ENCODE assay signal across 13 mouse cellular contexts in genomic region chr2:28616358-28616757, GRCm38 (mm10). TPM values are rescaled to one million over a fixed set of nuclear protein-coding genes. Genes with fewer than 3 reads are reported as not detected.
DNase-seq lines count a peak whose midpoint lies in the region; ATAC-seq and TF ChIP-seq lines count a peak whose summit lies in the region.
"Had no signal": no experiment of that assay in that cellular context is flagged by ENCODE, and none has a peak within 500 bp of the region (broad histone marks: within the 10 kb centered on the region; RNA-seq: fewer than 3 reads in every experiment).

No protein-coding gene starts in this region.

- no peaks in the 10 kb centered on the region for H3K36me3 ChIP-seq in lung, postnatal 0 days (ENCODE audit: insufficient read depth, low read length)
- H3K36me3 ChIP-seq in liver, embryonic 14.5 days (replicated peaks; ENCODE audit: control insufficient read depth, insufficient read depth, low read depth): peaks cover 68% of the 10 kb centered on the region

- WGBS in lung, postnatal 0 days: 37% methylated on average over 5 of the region's 5 CpGs
- 31% methylated on average over 5 of the region's 5 CpGs for WGBS in liver, embryonic 14.5 days (ENCODE audit: insufficient replicate concordance)

- H3K27me3 ChIP-seq in lung, postnatal 0 days (replicated peaks; ENCODE audit: insufficient read depth, low read length): 0 out of 2 replicates have a peak, but pooled peaks cover 5% of the 10 kb centered on the region
- H3K27me3 ChIP-seq in liver, embryonic 14.5 days (ENCODE audit: control insufficient read depth, insufficient read depth, low read length): no peaks in the 10 kb centered on the region

- H3K4me1 ChIP-seq in lung, postnatal 0 days (ENCODE audit: insufficient read depth, low read depth, low read length): no peaks in the 10 kb centered on the region
- H3K4me1 ChIP-seq in liver, embryonic 14.5 days (replicated peaks; ENCODE audit: control insufficient read depth in 2 of 2, insufficient read depth in 2 of 2, low read length in 1 of 2): peaks cover 38 to 51% of the 10 kb centered on the region in 2 experiments

- H3K4me2 ChIP-seq in lung, postnatal 0 days (replicated peaks; ENCODE audit: low read depth, low read length): no peak overlapping the region
- peak overlapping the region; percentile 96 for H3K4me2 ChIP-seq in liver, embryonic 14.5 days (ENCODE audit: low read depth)

- no peak overlapping the region for H3K4me3 ChIP-seq in lung, postnatal 0 days (ENCODE audit: low read depth, low read length)
- peak overlapping the region; percentile 82 to 88 for H3K4me3 ChIP-seq in liver, embryonic 14.5 days (ENCODE audit: insufficient read depth in 1 of 2, low read depth in 2 of 2, low read length in 2 of 2)

- DNase-seq in embryo, embryonic 10.5 days (ENCODE audit: low spot score): peak; percentile 39
- no peak for DNase-seq in embryo, embryonic 9.5 days (ENCODE audit: extremely low spot score)
- DNase-seq in lung, postnatal 0 days (ENCODE audit: low spot score): peak; percentile 36
- no peak for DNase-seq in lung, postnatal 14 days
- DNase-seq in R1 (ENCODE audit: low read depth, low spot score): peak; percentile 89
- no peak for DNase-seq in liver, embryonic 14.5 days (ENCODE audit: low read depth in 3 of 3, low spot score in 3 of 3)
- DNase-seq in neural tube, embryonic 10.5 days (ENCODE audit: extremely low spot score, low spot score): no peak
- DNase-seq: adrenal gland, postnatal 14 days; gastrocnemius, postnatal 14 days; layer of hippocampus, postnatal 36 days had no signal

- no peak overlapping the region for H3K27ac ChIP-seq in lung, postnatal 0 days (ENCODE audit: low read length)
- H3K27ac ChIP-seq in liver, embryonic 14.5 days: peak overlapping the region; percentile 98

- no peak for TF ChIP-seq EP300 in lung, postnatal 0 days (IDR thresholded peaks at IDR 0.05)
- TF ChIP-seq EP300 in liver, embryonic 14.5 days (IDR thresholded peaks at IDR 0.05; ENCODE audit: low read depth): no peak

- no peak overlapping the region for H3K9ac ChIP-seq in lung, postnatal 0 days (replicated peaks; ENCODE audit: low read depth)
- peak overlapping the region; percentile 83 for H3K9ac ChIP-seq in liver, embryonic 14.5 days (replicated peaks)

- H3K9me3 ChIP-seq in lung, postnatal 0 days (ENCODE audit: low read length): no peaks in the 10 kb centered on the region
- H3K9me3 ChIP-seq in liver, embryonic 14.5 days (ENCODE audit: control insufficient read depth, low read length): no peaks in the 10 kb centered on the region

- ATAC-seq in lung, postnatal 0 days: no peak
- ATAC-seq in liver, embryonic 14.5 days (ENCODE audit: insufficient read depth): peak; percentile 38; the same call in 1 of the 2 replicates
- no peak for ATAC-seq in activated CD4-positive, CD25-positive, alpha-beta regulatory T cell, adult 4 months

- TF ChIP-seq CTCF in lung, postnatal 0 days (IDR thresholded peaks at IDR 0.05): peak; percentile 49
- TF ChIP-seq CTCF in liver, embryonic 14.5 days (IDR thresholded peaks at IDR 0.05; ENCODE audit: low read depth): peak; percentile 77

RNA-seq across cellular contexts. Expression of gene Gfi1b, which starts 5.4 kb away (rescaled TPM):
- 0.94 and 1.0 TPM in 2 replicates for polyA plus RNA-seq in lung, postnatal 0 days (2015; fragmentation: Nextera tagmentation; extraction: Ambion mirVana)
- 72.5 and 86.9 TPM in 2 replicates for polyA plus RNA-seq in liver, embryonic 14.5 days (2012; rRNA removed)
- 89.2 and 107 TPM in 2 replicates for polyA plus RNA-seq in liver, embryonic 14.5 days (2014; fragmentation: Nextera tagmentation; extraction: Ambion mirVana)
- polyA plus RNA-seq in activated CD4-positive, CD25-positive, alpha-beta regulatory T cell, adult 4 months (2017; shearing (Covaris generic)): under 1 TPM; 0.20 to 0.85 TPM
- polyA plus RNA-seq: intestine, embryonic 14.5 days had no signal

RNA-seq across cellular contexts. Expression of gene Tsc1, which starts 24.7 kb away (rescaled TPM):
- 7.3 and 8.7 TPM in 2 replicates for polyA plus RNA-seq in lung, postnatal 0 days (2015; fragmentation: Nextera tagmentation; extraction: Ambion mirVana)
- polyA plus RNA-seq in liver, embryonic 14.5 days (2012; rRNA removed): 4.5 and 5.4 TPM in 2 replicates
- polyA plus RNA-seq in liver, embryonic 14.5 days (2014; fragmentation: Nextera tagmentation; extraction: Ambion mirVana): 5.3 and 7.5 TPM in 2 replicates
- polyA plus RNA-seq in activated CD4-positive, CD25-positive, alpha-beta regulatory T cell, adult 4 months (2017; shearing (Covaris generic)): 10 to 100 TPM; 13.9 to 16.2 TPM

RNA-seq across cellular contexts. Expression of gene Gtf3c5, which starts 32.8 kb away (rescaled TPM):
- 15.8 and 18.9 TPM in 2 replicates for polyA plus RNA-seq in lung, postnatal 0 days (2015; fragmentation: Nextera tagmentation; extraction: Ambion mirVana)
- polyA plus RNA-seq in liver, embryonic 14.5 days (2012; rRNA removed): 10.0 and 11.6 TPM in 2 replicates
- 7.6 and 9.0 TPM in 2 replicates for polyA plus RNA-seq in liver, embryonic 14.5 days (2014; fragmentation: Nextera tagmentation; extraction: Ambion mirVana)
- polyA plus RNA-seq in activated CD4-positive, CD25-positive, alpha-beta regulatory T cell, adult 4 months (2017; shearing (Covaris generic)): 10 to 100 TPM; 12.5 to 20.3 TPM

RNA-seq across cellular contexts. Expression of gene Cel, which starts 53.2 kb away (rescaled TPM):
- 0.46 TPM in 1 of 2 replicates, not detected in the other for polyA plus RNA-seq in lung, postnatal 0 days (2015; fragmentation: Nextera tagmentation; extraction: Ambion mirVana)
- polyA plus RNA-seq in liver, embryonic 14.5 days (2012; rRNA removed): 0.10 and 0.19 TPM in 2 replicates
- 0.39 TPM in 1 of 2 replicates, not detected in the other for polyA plus RNA-seq in liver, embryonic 14.5 days (2014; fragmentation: Nextera tagmentation; extraction: Ambion mirVana)
- polyA plus RNA-seq in activated CD4-positive, CD25-positive, alpha-beta regulatory T cell, adult 4 months (2017; shearing (Covaris generic)): not detected
- polyA plus RNA-seq: embryonic facial prominence, embryonic 14.5 days had no signal

Comparison
In these comparisons a context has a peak if more than half of its experiments do, and no peak if none do; other contexts are left out.
1. DNase-seq: peak in embryo, embryonic 10.5 days (single experiment), lung, postnatal 0 days (single experiment) and R1 (single experiment); none in embryo, embryonic 9.5 days (single experiment), lung, postnatal 14 days (single experiment), liver, embryonic 14.5 days (0 of 3) and neural tube, embryonic 10.5 days (single experiment).
2. RNA of gene Gfi1b, which starts 5.4 kb away (polyA plus RNA-seq): 72.5 to 107 TPM in liver, embryonic 14.5 days; 0.94 to 1.0 TPM in lung, postnatal 0 days and 0.20 to 0.85 TPM in activated CD4-positive, CD25-positive, alpha-beta regulatory T cell, adult 4 months; every median in the first group is over 10 times any median in the second.